Mouse (Mus musculus) liver, postnatal 0 days (tissue): ENCODE data around the gene Pcgf2.

ENCODE experiments used
- CTCF ChIP-seq: sonication (generic); IDR thresholded peaks from 2 replicates; pipeline ENCODE4 v1.5.1; 2016; ENCODE audit warnings: antibody characterized with exemption, low read depth
- EP300 ChIP-seq: IDR thresholded peaks from 2 replicates; pipeline ENCODE4 v1.6.1; 2016; ENCODE audit warnings: antibody characterized with exemption, low read depth, mild to moderate bottlenecking

DNA sequence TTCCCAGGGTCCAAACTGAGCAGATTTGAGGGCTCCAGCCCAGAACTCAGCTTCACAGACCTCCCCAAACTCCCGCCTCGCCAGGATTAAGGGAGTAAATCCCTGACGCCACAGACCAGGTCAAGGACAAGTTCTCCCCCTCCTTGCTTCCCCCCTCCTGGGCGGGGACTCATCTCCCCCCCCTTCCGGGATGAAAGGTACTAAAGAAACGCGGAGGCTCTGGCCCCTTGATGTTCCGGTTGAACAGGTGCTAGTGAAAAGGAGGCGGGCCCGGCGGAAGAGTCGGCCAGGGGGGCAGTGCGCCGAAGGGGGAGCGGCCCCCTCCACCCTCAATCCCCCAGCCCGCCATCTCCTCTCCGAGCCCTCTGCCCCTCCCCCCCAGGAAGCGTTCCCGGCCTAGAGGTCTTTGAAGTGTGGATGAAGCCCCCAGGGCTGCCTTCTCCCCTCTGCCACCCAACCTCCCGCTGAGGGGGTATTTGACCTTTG is 38.6 kb downstream of the Pcgf2 start:
- TF ChIP-seq CTCF: no peak
- TF ChIP-seq EP300: no peak
